Mouse (Mus musculus) thymus, adult 2 months (tissue): ENCODE data around the gene Lrrc1.

Experiments
- CTCF ChIP-seq: fragments of 200-500 bp; IDR thresholded peaks from 2 replicates; pipeline ENCODE4 v1.5.1; 2012; ENCODE audit warnings: mild to moderate bottlenecking, control low read depth, low read length, moderate library complexity, borderline replicate concordance; ENCODE audit not compliant: control insufficient read depth, poor library complexity, insufficient read depth; ENCODE audit errors: extremely low read depth
- POLR2A ChIP-seq: fragments of 200-500 bp; IDR thresholded peaks from 2 replicates; pipeline ENCODE4 v1.6.1; 2012; ENCODE audit warnings: mild to moderate bottlenecking, low read length, control low read depth, moderate library complexity; ENCODE audit not compliant: control insufficient read depth, poor library complexity, insufficient read depth; ENCODE audit errors: extremely low read depth

DNA sequence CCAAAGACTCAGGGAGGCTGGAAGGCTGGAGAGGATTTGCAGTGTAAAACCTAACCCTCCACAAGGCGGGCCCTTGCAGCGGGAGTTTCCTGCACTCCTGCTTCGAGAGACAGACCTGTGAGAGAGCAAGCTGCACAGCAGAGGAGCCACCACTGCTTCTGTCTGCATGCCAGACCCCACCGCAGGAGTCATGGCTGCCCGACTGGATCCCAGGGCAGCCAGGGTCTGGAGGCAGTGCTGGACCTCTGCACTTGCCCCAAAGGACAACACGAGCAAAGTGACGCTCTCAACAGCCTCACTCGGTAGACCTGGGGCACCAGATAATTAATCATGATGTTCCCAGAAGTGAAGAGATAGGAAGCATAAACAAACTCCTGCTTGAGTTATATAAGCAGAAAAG, 72.1 kb downstream of the Lrrc1 start:
- no peak for TF ChIP-seq CTCF
- no peak for TF ChIP-seq POLR2A
